Mouse (Mus musculus): ENCODE data around the gene Rslcan18. TPM values are rescaled to one million over a fixed set of nuclear protein-coding genes. Genes with fewer than 3 reads are reported as not detected.

Gene Rslcan18
- 0.11 and 0.14 TPM in 2 replicates for polyA plus RNA-seq (2012; rRNA removed; ENCODE audit: low replicate concordance)

DNA sequence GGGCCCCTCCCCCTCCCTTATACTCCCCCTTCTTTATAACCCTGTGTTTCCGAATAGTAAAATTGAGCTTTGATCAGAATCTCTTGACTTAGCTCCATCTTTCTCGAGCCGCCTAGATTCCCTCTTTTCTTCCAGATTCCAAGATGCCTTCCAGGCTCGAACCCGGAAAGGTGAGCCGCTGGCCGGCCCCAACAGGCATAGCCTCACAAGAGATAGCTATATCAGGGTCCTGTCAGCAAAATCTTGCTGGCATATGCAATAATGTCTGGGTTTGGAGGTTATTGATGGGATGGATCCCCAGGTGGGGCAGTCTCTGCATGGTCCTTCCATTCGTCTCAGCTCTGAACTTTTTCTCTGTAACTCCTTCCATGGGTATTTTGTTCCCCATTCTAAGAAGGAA is at the start of gene Rslcan18:
TSS of gene Rslcan18 (minus strand) at position 101 of the 400 bp plus-strand sequence.

DNA sequence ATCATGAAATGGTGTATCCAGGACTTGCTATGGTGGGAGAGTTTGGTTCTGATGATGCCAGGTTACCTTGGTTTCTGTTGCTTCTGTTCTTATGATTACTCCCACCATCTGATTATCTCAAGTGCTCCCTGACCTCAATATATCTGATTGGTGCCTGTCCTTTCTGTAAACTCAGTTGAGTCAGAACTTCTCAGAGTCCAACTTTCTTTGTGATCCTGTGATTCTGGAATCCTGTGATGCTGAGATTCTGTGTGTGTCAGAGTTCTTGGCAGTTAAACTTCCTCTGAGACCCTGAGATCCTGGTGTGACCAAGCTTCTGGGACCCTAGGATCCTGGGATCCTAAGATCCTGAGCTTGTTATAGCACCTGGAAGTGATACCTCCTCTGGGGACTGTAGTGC is 5.3 kb upstream of the Rslcan18 start, which contains the start of gene Zfp759:
TSS of gene Zfp759 (plus strand) at position 301 of the 400 bp plus-strand sequence.

DNA sequence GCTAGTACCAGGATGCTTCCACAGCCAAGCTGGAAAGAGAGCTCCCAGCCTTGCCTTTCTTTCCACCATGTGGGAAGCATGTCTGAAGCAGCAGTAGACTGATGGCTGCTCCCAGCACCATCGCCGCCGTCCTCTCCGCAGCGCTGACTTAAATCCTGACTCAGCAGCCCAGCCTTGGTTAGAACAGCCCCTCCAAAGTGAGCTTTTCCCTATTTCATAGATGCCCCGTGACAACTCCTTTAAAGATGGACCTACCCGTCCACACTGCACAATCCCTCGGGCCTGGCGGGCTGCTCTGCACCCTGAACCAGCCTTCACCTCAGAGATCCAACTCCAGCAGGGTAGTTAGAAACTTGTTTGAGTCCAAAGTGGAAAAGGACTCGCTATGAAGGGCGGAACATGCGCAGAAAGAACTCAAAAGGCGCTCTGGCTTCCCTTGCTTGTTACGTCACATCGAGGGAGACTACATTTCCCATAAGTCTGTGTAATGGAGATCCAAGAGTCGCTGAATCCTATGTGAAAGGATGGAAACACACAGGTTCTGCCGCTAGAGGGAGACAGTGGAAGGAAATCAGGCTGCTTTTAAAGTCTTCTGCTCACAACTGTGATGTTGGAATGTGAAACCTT is 7.8 kb downstream of the Rslcan18 start, which contains the start of gene Gm28557:
TSS of gene Gm28557 (minus strand) at position 411 of the 627 bp plus-strand sequence.

DNA sequence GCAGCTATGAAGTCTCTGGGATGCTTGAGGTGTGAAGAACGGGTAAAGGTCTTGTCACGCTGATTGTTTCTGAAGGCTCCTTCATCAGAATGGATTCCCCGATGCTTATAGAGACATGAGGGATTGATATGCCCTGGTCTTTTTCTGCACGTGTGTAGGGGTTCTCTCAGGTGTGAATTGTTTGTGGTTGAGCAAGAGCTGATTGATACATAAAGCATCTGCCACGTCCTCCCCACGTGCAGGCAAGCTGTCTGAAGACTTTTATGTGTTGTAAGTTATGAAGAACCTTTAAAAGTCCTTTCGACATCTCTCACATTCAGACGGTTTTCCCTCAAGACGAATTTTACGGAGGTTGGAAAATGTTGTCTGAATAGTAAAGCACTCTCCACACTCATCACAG is 18.2 kb downstream of the Rslcan18 start, which contains the start of gene Zfp708:
TSS of gene Zfp708 (minus strand) at position 101 of the 400 bp plus-strand sequence.

DNA sequence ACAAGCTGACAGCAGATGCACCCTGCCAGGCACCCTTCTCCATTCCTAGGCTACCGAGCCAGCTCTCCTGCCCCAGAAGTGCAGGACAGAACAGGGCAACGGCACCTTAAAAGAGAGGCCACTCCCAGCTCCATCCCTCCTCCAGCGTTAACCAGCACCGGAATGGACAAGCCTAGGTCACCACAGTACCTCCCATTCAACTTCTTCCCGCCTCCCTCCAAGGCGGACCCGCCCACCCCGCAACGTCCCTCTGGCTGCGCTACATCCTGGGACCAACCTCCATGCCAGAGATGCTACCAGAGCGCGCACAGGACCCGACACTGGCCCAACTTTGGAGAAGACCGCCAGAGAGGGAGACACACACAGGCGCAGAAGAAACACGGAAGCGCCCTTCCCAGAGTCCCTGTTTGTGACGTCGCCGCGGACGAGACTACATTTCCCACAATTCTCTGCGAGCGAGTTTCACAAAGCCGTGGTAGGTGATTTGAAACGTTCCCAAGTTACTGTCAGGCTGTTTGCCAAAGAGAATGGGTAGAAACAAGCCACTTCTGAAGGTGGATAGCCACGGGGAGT is 55.2 kb downstream of the Rslcan18 start, which contains the start of gene Zfp712:
TSS of gene Zfp712 (minus strand) at position 385 of the 573 bp plus-strand sequence.

Other genes with a start within 250 kb of the Rslcan18 start
- gene Gm10767, start 211.3 kb downstream of the Rslcan18 start, polyA plus RNA-seq (2012; rRNA removed; ENCODE audit: low replicate concordance): 0.20 and 0.96 TPM in 2 replicates
- gene Zfp712, start 55.1 kb downstream of the Rslcan18 start, polyA plus RNA-seq (2012; rRNA removed; ENCODE audit: low replicate concordance): 0.12 and 0.20 TPM in 2 replicates
- gene Zfp708, start 18.3 kb downstream of the Rslcan18 start, polyA plus RNA-seq (2012; rRNA removed; ENCODE audit: low replicate concordance): 0.05 and 0.17 TPM in 2 replicates
- 1.5 and 4.0 TPM in 2 replicates for gene Gm28557, start 7.7 kb downstream of the Rslcan18 start, polyA plus RNA-seq (2012; rRNA removed; ENCODE audit: low replicate concordance)
- 0.13 and 0.37 TPM in 2 replicates for gene Zfp759, start 5.4 kb upstream of the Rslcan18 start, polyA plus RNA-seq (2012; rRNA removed; ENCODE audit: low replicate concordance)
- 2.2 and 5.0 TPM in 2 replicates for gene Rsl1, start 56.9 kb upstream of the Rslcan18 start, polyA plus RNA-seq (2012; rRNA removed; ENCODE audit: low replicate concordance)
- 0.16 and 0.57 TPM in 2 replicates for gene Zfp455, start 78.2 kb upstream of the Rslcan18 start, polyA plus RNA-seq (2012; rRNA removed; ENCODE audit: low replicate concordance)
- 0.30 and 0.60 TPM in 2 replicates for gene Zfp458, start 162.2 kb upstream of the Rslcan18 start, polyA plus RNA-seq (2012; rRNA removed; ENCODE audit: low replicate concordance)
- 1.1 and 2.2 TPM in 2 replicates for gene Zfp457, start 190.2 kb upstream of the Rslcan18 start, polyA plus RNA-seq (2012; rRNA removed; ENCODE audit: low replicate concordance)
- gene Zfp595, start 216.3 kb upstream of the Rslcan18 start, polyA plus RNA-seq (2012; rRNA removed; ENCODE audit: low replicate concordance): 0.55 and 1.7 TPM in 2 replicates
- 0.34 TPM in 1 of 2 replicates, not detected in the other for gene Gm28044, start 244.3 kb upstream of the Rslcan18 start, polyA plus RNA-seq (2012; rRNA removed; ENCODE audit: low replicate concordance)
- 0.16 and 0.50 TPM in 2 replicates for gene Zfp953, start 244.3 kb upstream of the Rslcan18 start, polyA plus RNA-seq (2012; rRNA removed; ENCODE audit: low replicate concordance)

All from mammary gland, adult 2 months (tissue).